Mouse (Mus musculus) effector memory CD4-positive, alpha-beta T cell, adult 5 months (primary cell): ENCODE measurements around the gene Gorasp1. TPM values are rescaled to one million over a fixed set of nuclear protein-coding genes. Genes with fewer than 3 reads are reported as not detected.

Experiments used
- polyA plus RNA-seq: library from polyadenylated mRNA; unstranded; fragments of 100-300 nt; shearing (Covaris generic); gene quantifications from one replicate; pipeline ENCODE4 v1.2.1, GENCODE M21; 2017

Gene Gorasp1
- 1.6 TPM for polyA plus RNA-seq

DNA sequence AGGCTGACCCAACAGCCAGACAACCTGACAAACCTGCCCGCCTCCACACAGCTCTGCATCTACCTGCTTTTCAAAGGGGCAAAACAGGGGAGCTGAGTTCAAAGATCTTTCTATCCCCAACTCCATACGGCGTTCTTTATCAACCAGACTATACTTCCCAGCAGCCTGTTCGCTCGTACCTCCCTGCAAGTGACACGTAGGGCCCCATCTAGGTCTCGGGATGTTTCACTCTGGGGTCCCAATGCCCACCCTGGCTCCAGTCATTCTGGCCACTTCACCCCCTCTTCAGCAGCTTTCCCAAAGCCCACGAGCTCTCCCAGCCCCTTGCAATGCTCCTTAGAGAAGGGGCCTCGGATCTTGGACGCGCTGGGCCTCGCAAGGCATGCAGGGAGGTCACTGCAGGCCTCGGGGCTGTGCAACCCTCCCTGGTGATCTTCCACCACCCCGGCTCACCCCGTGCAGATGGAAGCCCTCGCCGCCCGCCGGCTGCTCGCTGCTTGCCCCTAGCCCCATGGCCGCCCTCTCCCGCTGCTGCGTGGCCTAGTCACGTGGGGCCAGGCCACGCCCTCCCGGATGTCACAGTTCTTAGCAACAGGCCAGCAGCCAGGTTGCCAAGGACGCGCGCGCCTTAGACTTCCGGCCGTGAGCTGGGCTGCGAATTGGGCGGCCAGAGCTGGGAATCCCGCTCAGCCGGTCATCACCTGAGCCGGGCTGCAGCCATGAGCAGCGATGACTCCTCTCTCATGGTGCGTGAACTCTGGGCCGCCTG is at the start of gene Gorasp1, which contains the start of gene Ttc21a:
Gene Gorasp1, minus strand, starts transcription at position 561 of the 769 bp plus-strand sequence.
Gene Ttc21a, plus strand, starts transcription at position 602 of the 769 bp plus-strand sequence.

DNA sequence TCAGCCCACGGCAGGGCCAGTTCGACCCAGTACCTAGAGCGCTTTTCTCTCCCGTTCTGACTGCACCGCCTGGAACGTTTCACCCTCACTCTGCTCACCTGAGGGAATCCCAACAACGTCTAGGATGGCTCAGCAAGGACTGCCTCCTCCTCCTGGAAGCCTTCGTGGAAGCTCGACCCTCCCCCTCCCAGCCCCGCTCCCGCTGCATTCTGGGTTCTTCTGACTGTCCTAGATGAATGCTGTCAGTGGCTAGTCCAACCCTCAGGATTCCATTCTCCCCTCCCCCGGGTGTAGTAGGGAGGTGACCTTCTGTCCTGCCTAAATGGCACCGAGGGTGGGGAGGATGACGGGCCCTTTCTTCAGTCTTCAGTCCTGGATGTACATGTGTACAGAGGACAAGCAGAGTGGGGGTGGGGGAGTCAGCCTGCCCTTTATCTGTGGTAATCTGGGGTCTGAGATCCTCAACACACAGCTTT is 47.2 kb upstream of the Gorasp1 start, which contains the start of gene Csrnp1:
Gene Csrnp1, minus strand, starts transcription at position 123 of the 476 bp plus-strand sequence.

DNA sequence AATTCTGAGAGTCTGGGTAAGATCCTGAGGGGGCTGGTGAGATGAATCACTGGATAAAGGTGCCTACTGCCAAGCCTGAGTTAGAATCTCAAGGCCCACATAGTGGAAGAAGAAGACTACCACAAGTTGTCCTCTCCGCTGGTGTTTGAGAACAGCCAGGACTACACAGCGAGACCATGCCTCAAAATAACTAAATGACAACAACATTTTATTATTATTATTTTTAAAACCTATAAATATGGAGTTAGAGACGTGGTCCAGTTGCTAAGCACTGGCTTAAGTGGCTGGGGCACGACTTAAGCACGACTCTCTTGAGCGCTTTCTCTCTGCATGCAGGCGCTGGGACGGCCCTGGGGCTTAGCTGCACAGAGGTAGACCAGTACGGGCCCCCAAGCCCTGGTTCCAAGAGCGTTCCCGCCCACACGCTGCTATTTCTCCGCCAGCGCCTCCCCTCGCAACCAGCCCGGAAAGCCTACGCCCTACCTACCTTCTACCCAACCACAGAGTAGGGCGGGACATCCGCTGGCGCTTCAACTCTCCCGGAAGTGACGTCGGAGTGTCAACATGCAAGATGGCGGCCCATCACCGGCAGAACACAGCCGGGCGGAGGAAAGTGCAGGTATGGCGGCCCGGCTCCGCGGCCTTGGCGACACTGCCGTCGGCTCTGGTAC is 42.9 kb downstream of the Gorasp1 start, which contains the start of gene Wdr48:
Gene Wdr48, plus strand, starts transcription at position 540 of the 671 bp plus-strand sequence.

Other genes with a start within 250 kb of the Gorasp1 start
- not detected for gene Scn10a, start 218.2 kb downstream of the Gorasp1 start, polyA plus RNA-seq
- 0.41 TPM for gene Scn11a, start 112.1 kb downstream of the Gorasp1 start, polyA plus RNA-seq
- 61.3 TPM for gene Wdr48, start 42.7 kb downstream of the Gorasp1 start, polyA plus RNA-seq
- gene Ttc21a, start within 50 bp of the Gorasp1 start, polyA plus RNA-seq, result not detected
- gene Csrnp1, start 47.1 kb upstream of the Gorasp1 start, polyA plus RNA-seq, result 369 TPM
- not detected for gene Xirp1, start 86.0 kb upstream of the Gorasp1 start, polyA plus RNA-seq
- gene Cx3cr1, start 132.3 kb upstream of the Gorasp1 start, polyA plus RNA-seq, result 0.85 TPM
- 26.8 TPM for gene Ccr8, start 154.5 kb upstream of the Gorasp1 start, polyA plus RNA-seq
- 47.2 TPM for gene Slc25a38, start 172.8 kb upstream of the Gorasp1 start, polyA plus RNA-seq
- gene Rpsa, start 190.1 kb upstream of the Gorasp1 start, polyA plus RNA-seq, result 1,720 TPM
- not detected for gene Mobp, start 212.1 kb upstream of the Gorasp1 start, polyA plus RNA-seq